Mouse (Mus musculus): Measurements from ENCODE around the gene Lrguk.

Lrguk gene

DNA sequence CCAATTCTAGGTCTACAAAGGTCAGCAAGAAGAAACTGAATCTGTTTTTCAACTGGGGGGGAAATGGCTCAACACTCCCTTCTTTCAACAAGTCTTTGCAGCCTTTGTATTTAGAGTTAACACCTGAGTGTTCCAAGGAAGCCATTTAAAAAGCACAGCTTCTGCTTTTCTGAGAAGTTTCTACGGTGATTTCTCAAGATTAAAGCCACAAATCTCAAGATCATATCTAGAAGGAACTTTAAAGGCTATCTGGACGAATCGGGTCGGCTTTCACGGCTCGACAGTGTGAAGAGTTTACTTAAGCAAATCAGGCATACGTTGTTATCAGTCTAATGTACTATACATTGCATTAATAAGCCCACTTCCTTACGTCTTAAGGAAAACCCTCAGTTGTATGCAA lies 145.5 kb downstream of the Lrguk start:
- in situ Hi-C loops (cut with MboI, MseI): loop anchor here in 1 of 2 experiments (5.0 kb wide), 2 partner anchors 98 to 1112 kb away; partner anchors contain the start of gene Chchd3

DNA sequence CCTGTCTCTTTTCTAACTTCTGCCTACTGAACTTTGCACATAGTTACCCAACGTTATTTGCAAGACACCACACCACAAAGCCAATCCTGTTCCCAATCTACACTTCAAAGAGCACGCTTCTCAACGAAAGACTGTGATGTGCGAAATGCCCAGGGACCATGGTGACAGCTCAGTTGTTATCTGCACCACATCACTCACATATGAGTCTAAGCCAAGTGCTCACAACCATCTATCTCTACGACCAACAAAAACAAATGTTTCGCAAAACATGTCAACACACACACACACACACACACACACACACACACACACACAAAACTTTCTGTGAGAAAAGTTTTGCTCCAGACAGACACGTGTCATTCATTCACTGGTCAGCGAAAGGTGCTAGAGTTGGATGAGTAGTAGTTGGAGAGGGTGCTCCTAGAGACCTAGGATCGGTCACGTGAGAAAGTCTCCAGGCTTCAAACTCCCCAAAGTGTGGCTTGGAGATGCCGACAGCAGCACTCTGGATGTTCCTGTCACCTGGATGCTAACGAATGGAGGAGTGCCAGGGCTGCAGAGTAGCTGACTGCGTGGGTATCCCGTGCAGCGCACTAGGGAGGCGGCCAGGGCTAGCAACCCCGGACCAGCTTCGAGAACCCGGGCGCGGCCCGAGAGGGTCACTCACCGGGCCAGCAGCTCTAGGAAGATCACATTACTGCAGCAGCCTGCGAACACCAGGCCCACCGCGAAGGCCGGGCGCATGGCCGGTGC lies 147.0 kb downstream of the Lrguk start:
- in situ Hi-C loops (cut with MboI, MseI): loop anchor here in 1 of 2 experiments (5.0 kb wide), 2 partner anchors 96 to 1114 kb away; partner anchors contain the start of gene Chchd3

DNA sequence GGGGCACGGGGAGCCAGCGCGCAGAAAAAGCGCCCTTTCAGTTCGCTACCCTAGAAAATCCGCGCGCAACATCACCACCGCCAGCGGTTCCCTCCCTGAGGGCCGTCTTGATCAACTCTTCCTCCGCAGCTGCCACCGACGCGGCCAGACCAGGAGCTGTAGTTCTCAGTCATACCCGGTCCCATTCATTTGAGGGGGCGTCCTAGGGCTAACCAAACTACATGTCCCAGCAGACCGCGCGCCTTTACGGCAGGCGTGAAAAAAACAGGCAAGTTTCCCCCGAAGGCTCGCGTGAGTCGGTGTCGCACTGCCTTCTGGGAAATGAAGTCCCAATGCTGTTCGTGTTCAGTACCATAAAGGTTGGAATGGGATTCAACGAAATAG lies 147.6 kb downstream of the Lrguk start, which contains the start of gene Slc35b4:
Gene Slc35b4, minus strand, starts transcription at position 248 of the 384 bp plus-strand sequence.
- in situ Hi-C loops (cut with MboI, MseI): loop anchor here in 1 of 2 experiments (5.0 kb wide), 2 partner anchors 95 to 1115 kb away; partner anchors contain the start of gene Chchd3

DNA sequence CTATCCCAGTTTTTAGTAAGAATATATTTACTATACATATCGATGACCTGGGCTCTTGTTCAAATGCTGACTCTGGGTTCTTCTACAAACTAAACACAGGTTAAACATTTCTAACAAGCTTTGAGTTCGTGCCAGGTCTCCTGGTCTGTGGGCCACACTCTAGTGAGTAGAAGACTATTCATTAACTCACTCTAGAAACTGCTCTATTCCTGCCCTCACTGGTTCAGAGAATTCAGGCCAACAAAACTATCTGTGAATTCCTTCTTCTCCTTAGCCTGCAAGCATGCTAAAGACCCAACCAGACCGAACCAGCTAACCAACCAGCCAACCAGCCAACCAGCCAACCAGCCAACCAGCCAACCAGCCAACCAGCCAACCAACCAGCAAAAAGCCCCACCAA lies 149.8 kb downstream of the Lrguk start:
- in situ Hi-C loops (cut with MboI, MseI): loop anchor here in 1 of 2 experiments (5.0 kb wide), 2 partner anchors 93 to 1117 kb away; partner anchors contain the start of gene Chchd3

DNA sequence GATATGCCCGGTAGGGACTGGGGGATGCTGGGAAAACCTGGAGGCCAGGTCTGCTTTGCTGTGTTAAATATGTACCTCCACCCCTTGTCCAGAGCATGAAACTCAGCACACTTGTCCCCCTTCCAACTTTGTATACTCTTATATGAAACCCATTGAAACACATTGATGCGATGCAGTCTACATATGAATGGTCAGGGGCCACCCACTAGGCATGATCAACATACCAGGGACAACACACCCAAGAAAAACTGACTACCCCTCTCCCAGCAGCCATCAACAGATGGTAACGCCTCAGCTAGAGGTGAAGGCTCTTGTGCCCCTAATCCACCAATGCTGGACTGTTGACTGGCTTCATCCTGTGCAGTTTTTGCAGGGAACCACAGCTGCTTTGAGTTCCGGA lies 150.7 kb downstream of the Lrguk start:
- in situ Hi-C loops (cut with MboI, MseI): loop anchor here in 1 of 2 experiments (5.0 kb wide), 2 partner anchors 92 to 1118 kb away; partner anchors contain the start of gene Chchd3

DNA sequence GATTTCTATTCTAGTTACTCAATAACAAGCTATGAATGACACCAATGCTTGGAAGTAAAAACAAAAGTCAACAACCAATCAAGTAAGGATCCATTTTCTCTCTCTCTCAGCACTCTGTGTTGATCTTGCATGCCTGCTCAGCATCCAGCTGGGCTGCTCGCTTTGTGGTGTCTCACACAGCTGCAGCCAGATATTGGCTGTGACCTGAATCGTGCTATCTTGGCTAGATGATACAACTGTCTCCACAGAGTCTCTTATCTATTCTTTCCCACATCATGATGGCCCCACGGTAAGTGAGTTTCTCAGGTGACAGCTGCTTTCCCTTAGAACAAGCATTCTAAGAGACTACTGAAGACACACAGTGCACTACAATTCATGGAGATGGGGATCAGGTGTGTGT lies 152.7 kb downstream of the Lrguk start:
- in situ Hi-C loops (cut with MboI, MseI): no loop called here

DNA sequence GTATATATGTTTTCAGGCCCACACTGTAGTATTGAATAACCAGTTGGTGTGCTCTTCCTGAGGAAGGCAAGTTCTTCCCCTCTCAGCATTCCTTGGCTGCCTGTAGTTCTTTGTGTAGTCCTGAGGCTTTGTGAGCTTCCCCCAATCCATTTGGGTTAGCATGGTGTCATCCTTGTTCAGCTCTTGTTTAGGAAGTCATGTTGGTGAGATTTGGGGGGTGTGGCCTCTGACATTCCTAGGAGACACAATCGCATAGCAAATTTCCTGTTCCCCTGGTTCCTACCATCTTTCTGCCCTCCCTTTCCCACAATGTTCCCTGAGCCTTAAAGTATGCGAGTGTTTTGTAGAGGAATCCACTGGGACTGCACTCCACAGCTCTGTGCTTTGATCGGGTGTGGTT lies 154.1 kb downstream of the Lrguk start:
- in situ Hi-C loops (cut with MboI, MseI): no loop called here

All from T-helper 17 cell (primary cell).